Mouse (Mus musculus) intestine, embryonic 15.5 days (tissue): ENCODE data around the gene Sft2d1. TPM values are rescaled to one million over a fixed set of nuclear protein-coding genes. Genes with fewer than 3 reads are reported as not detected.

Experiments used
- ATAC-seq: fragments of 200-750 bp; cut with Nextera tagmentation; 2 replicates; pipeline ENCODE4 v1.8.0; 2017; ENCODE audit warnings: moderate TSS enrichment, moderate library complexity
- H3K27ac ChIP-seq: fragments of 300-500 bp; sonication (generic); 2 replicates; pipeline ENCODE4 v1.5.1; 2015; ENCODE audit warnings: mild to moderate bottlenecking, inconsistent platforms
- H3K27me3 ChIP-seq: fragments of 300-500 bp; sonication (generic); replicated peaks from 2 replicates; pipeline ENCODE4 v1.6.1; 2015; ENCODE audit warnings: inconsistent platforms
- H3K36me3 ChIP-seq: fragments of 300-500 bp; sonication (generic); 2 replicates; pipeline ENCODE4 v1.6.1; 2015; ENCODE audit warnings: inconsistent platforms
- H3K4me1 ChIP-seq: fragments of 300-500 bp; sonication (generic); replicated peaks from 2 replicates; pipeline ENCODE4 v1.6.1; 2015; ENCODE audit warnings: inconsistent platforms
- H3K4me2 ChIP-seq: fragments of 300-500 bp; sonication (generic); replicated peaks from 2 replicates; pipeline ENCODE4 v1.6.1; 2015; ENCODE audit warnings: mild to moderate bottlenecking, inconsistent platforms
- H3K4me3 ChIP-seq: fragments of 300-500 bp; sonication (generic); replicated peaks from 2 replicates; pipeline ENCODE4 v1.5.1; 2015; ENCODE audit warnings: inconsistent platforms
- H3K9ac ChIP-seq: fragments of 300-500 bp; sonication (generic); 2 replicates; pipeline ENCODE4 v1.6.1; 2015; ENCODE audit warnings: inconsistent platforms
- H3K9me3 ChIP-seq: fragments of 300-500 bp; sonication (generic); 2 replicates; pipeline ENCODE4 v1.6.1; 2016; ENCODE audit warnings: inconsistent platforms
- WGBS: fragments of 180-500 bp; shearing (Covaris S2); methylation state at CpG from one replicate; pipeline ENCODE4 v1.1.7; 2015; 5-methylcytosine and 5-hydroxymethylcytosine counted together
- polyA plus RNA-seq: library from polyadenylated mRNA; unstranded; fragments of >200 nt; fragmentation: Nextera tagmentation; extraction: Ambion mirVana; gene quantifications from 2 replicates; pipeline ENCODE4 v1.2.1, GENCODE M21; 2015

The Sft2d1 gene
- polyA plus RNA-seq, 1 experiment from 2014 or later = 79.0 TPM

DNA sequence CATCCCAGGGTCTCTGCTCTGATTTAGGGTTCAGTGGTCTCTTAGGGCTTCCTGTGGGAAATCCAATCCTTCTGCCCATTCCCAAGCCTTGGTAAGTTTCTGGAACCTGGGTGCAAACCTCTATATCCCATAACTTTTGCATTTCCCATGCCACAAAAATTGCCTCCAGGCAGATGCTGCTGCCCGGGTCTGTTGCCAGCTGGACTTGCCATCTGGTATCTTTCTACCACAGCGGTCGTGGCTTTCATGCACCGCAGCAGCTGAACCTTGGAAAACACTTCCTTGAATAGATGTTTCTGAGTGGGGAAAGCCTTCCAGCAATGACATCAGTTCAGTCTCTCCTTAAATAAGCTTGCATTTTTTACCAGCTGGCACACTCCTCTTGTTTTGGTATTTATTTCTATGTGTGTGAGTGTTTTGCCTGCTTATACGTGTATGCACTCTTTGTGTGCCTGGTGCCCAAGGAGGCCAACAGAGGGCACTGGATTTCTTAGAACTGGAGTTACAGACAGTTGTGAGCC lies 36.9 kb downstream of the Sft2d1 start:
- H3K9ac ChIP-seq = no peak overlapping the region
- no peak overlapping the region for H3K4me2 ChIP-seq
- H3K9me3 ChIP-seq = no peaks in the 10 kb centered on the region
- H3K4me3 ChIP-seq = no peak overlapping the region
- no peaks in the 10 kb centered on the region for H3K36me3 ChIP-seq
- H3K27ac ChIP-seq = no peak overlapping the region
- H3K27me3 ChIP-seq = 0 out of 2 replicates have a peak, but pooled peaks cover under 1% of the 10 kb centered on the region
- no peak for ATAC-seq
- no peaks in the 10 kb centered on the region for H3K4me1 ChIP-seq
- 74% methylated on average over 5 of the region's 5 CpGs for WGBS

DNA sequence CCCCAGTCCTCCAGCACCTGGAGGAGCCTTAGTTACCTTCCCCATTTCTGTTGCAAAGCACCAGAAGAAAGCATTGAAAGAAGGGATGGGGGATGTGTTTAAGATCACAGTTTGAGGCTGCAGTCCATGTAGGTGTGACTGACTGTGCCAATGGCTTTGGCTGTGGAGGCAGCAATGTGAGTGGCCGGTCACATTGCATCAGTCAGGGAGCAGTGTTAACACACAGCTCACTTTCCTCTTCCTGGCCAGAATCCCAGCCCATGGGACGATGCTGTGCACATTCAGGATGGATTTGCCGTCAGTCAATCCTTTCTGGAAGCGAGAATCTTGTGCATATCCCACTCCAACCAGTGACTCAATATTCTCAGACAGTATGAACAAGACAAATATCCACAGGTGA lies 38.0 kb downstream of the Sft2d1 start:
- Histone ChIP-seq H3K4me3 (no peak overlapping the region), H3K9me3 (no peaks in the 10 kb centered on the region), H3K27ac (no peak overlapping the region), H3K9ac (no peak overlapping the region), H3K36me3 (no peaks in the 10 kb centered on the region), H3K4me1 (no peaks in the 10 kb centered on the region), H3K27me3 (no peaks in the 10 kb centered on the region), H3K4me2 (no peak overlapping the region)
- 84% methylated on average over 4 of the region's 4 CpGs for WGBS
- ATAC-seq = no peak

GRCm38 (mm10) chr17:8351088-8351487 lies 40.2 kb downstream of the Sft2d1 start:
- Histone ChIP-seq H3K4me3 (no peak overlapping the region), H3K9me3 (0 out of 2 replicates have a peak, but pooled peaks cover 3% of the 10 kb centered on the region), H3K27me3 (no peaks in the 10 kb centered on the region), H3K36me3 (no peaks in the 10 kb centered on the region), H3K27ac (no peak overlapping the region), H3K4me1 (no peaks in the 10 kb centered on the region), H3K9ac (no peak overlapping the region), H3K4me2 (no peak overlapping the region)
- WGBS = 85% methylated on average over 7 of the region's 7 CpGs
- ATAC-seq = no peak

GRCm38 (mm10) chr17:8355692-8356091 lies 44.8 kb downstream of the Sft2d1 start, which contains the start of gene T2:
T2 (plus strand) TSS chr17:8355992.
- 0 out of 2 replicates have a peak, but pooled peaks cover 3% of the 10 kb centered on the region for H3K9me3 ChIP-seq
- no peak for ATAC-seq
- H3K27me3 ChIP-seq = no peaks in the 10 kb centered on the region
- no peak within 1 kb of the TSS for H3K4me2 ChIP-seq
- no peak within 1 kb of the TSS for H3K4me3 ChIP-seq
- H3K27ac ChIP-seq = no peak within 1 kb of the TSS
- 76% methylated on average over 6 of the region's 6 CpGs for WGBS
- no peak within 1 kb of the TSS for H3K9ac ChIP-seq
- no peaks in the 10 kb centered on the region for H3K36me3 ChIP-seq
- no peaks in the 10 kb centered on the region for H3K4me1 ChIP-seq

DNA sequence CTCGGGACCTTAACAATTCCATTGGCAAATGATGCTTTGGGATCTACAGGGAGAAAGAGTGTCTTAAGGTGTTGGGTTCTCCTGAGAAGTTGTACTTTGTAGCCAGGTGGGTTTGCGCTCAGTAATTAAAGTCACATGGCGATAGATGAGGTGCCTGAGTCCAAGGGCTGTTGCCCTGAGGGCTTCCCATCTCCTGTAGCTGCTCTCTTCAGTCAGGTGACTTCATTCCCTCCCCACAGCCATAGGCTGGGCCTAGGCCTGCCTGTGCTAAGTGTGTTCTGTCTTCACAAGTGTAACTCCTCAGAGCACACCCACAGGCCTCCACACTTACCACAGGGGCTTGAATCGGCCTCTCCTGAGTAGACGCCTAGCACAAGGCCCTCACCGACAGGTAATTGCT lies 46.6 kb downstream of the Sft2d1 start:
- no peak overlapping the region for H3K27ac ChIP-seq
- no peaks in the 10 kb centered on the region for H3K36me3 ChIP-seq
- 0 out of 2 replicates have a peak, but pooled peaks cover 3% of the 10 kb centered on the region for H3K9me3 ChIP-seq
- H3K4me3 ChIP-seq = no peak overlapping the region
- ATAC-seq = peak; percentile 89
- no peaks in the 10 kb centered on the region; the same call in 1 of the 2 replicates for H3K27me3 ChIP-seq
- H3K9ac ChIP-seq = no peak overlapping the region
- no peak overlapping the region for H3K4me2 ChIP-seq
- 81% methylated on average over 6 of the region's 6 CpGs for WGBS
- 0 out of 2 replicates have a peak, but pooled peaks cover 2% of the 10 kb centered on the region for H3K4me1 ChIP-seq

DNA sequence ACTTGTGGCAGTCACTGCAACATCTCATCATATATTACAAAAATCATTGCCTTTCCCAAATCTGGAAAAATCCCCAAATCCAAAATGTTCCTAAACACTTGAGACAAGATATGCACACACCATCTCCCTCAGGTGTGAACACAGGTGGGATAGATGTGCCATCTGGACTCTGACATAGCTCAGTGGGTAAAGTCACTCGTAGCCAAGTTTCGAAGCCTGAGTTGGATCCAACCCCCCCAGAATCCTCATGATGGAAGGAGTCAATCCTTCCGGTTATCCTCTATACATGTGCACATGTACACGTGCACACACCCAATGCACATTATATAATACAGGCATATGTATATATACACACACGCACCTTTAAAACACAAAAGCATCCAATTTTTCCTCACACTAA lies 50.0 kb downstream of the Sft2d1 start:
- Histone ChIP-seq H3K27ac (no peak overlapping the region), H3K4me1 (0 out of 2 replicates have a peak, but pooled peaks cover 2% of the 10 kb centered on the region), H3K9ac (no peak overlapping the region), H3K36me3 (no peaks in the 10 kb centered on the region), H3K27me3 (no peaks in the 10 kb centered on the region; the same call in 1 of the 2 replicates), H3K4me3 (no peak overlapping the region), H3K4me2 (no peak overlapping the region), H3K9me3 (no peaks in the 10 kb centered on the region)
- no peak for ATAC-seq
- 92% methylated on average over 5 of the region's 5 CpGs for WGBS

GRCm38 (mm10) chr17:8361281-8362103 lies 50.6 kb downstream of the Sft2d1 start:
- no peaks in the 10 kb centered on the region for H3K9me3 ChIP-seq
- 0 out of 2 replicates have a peak, but pooled peaks cover 2% of the 10 kb centered on the region for H3K4me1 ChIP-seq
- no peak overlapping the region for H3K4me3 ChIP-seq
- H3K27ac ChIP-seq = no peak overlapping the region
- no peak overlapping the region for H3K4me2 ChIP-seq
- ATAC-seq = no peak
- H3K27me3 ChIP-seq = no peaks in the 10 kb centered on the region; the same call in 1 of the 2 replicates
- 75% methylated on average over 10 of the region's 10 CpGs for WGBS
- no peaks in the 10 kb centered on the region for H3K36me3 ChIP-seq
- H3K9ac ChIP-seq = no peak overlapping the region

- 19% methylated on average over 20 of the region's 20 CpGs for WGBS
- no peaks in the 10 kb centered on the region for H3K27me3 ChIP-seq
- peak overlapping the region; percentile 40 for H3K4me2 ChIP-seq
- H3K9ac ChIP-seq = no peak overlapping the region
- ATAC-seq = peak; percentile 80
- H3K27ac ChIP-seq = peak overlapping the region; percentile 36; the same call in 1 of the 2 replicates
- no peak overlapping the region for H3K4me3 ChIP-seq
- H3K9me3 ChIP-seq = no peaks in the 10 kb centered on the region
- peaks cover 17% of the 10 kb centered on the region for H3K4me1 ChIP-seq
- H3K36me3 ChIP-seq = no peaks in the 10 kb centered on the region
Measured at GRCm38 (mm10) chr17:8367514-8368480, 56.9 kb downstream of the Sft2d1 start.

GRCm38 (mm10) chr17:8368570-8368969 lies 57.7 kb downstream of the Sft2d1 start:
- H3K4me1 ChIP-seq = peaks cover 17% of the 10 kb centered on the region
- H3K9me3 ChIP-seq = no peaks in the 10 kb centered on the region
- H3K4me3 ChIP-seq = no peak overlapping the region
- H3K36me3 ChIP-seq = no peaks in the 10 kb centered on the region
- ATAC-seq = no peak
- no peak overlapping the region for H3K9ac ChIP-seq
- H3K27ac ChIP-seq = no peak overlapping the region
- 34% methylated on average over 8 of the region's 8 CpGs for WGBS
- no peak overlapping the region for H3K4me2 ChIP-seq
- H3K27me3 ChIP-seq = no peaks in the 10 kb centered on the region

- Histone ChIP-seq H3K9me3 (no peaks in the 10 kb centered on the region), H3K36me3 (no peaks in the 10 kb centered on the region), H3K4me1 (peaks cover 17% of the 10 kb centered on the region), H3K27me3 (no peaks in the 10 kb centered on the region), H3K4me2 (no peak overlapping the region), H3K9ac (no peak overlapping the region), H3K4me3 (no peak overlapping the region), H3K27ac (no peak overlapping the region)
- ATAC-seq = no peak
- WGBS = 61% methylated on average over 2 of the region's 2 CpGs
Measured at GRCm38 (mm10) chr17:8369171-8369570, 58.3 kb downstream of the Sft2d1 start.

DNA sequence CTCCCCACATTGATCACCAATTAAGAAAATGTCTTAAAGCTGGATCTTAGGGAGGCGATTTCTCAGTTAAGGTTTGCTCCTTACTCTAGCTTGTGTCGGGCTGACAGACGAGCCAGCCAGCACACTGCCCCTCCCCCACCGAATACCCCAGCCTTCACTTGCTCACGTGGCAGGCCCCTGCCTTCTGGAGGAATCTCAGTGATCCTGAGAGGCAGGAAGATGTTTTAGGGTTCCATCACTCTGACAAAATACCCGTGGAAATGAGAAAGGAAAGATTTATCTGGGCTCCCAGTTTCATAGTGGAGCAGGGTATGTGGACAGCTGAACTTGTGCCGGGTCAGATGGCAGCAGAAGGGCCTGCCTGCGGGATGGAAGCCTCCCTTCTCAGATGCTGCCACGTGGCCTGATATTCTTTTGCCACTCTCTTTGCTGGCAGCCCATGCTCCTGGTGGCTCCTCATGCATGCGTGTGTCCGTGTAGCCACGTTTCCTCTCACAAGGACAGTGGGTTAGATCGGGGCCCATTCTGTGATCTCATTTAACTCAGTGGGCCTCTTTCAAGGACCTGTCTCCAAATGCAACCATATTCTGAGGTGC lies 59.8 kb downstream of the Sft2d1 start:
- no peak overlapping the region for H3K27ac ChIP-seq
- no peaks in the 10 kb centered on the region for H3K9me3 ChIP-seq
- H3K4me1 ChIP-seq = peaks cover 17% of the 10 kb centered on the region
- H3K4me2 ChIP-seq = no peak overlapping the region
- H3K36me3 ChIP-seq = no peaks in the 10 kb centered on the region
- H3K4me3 ChIP-seq = no peak overlapping the region
- no peaks in the 10 kb centered on the region for H3K27me3 ChIP-seq
- WGBS = 37% methylated on average over 13 of the region's 13 CpGs
- ATAC-seq = no peak
- no peak overlapping the region for H3K9ac ChIP-seq
